Mouse (Mus musculus): ENCODE data around the gene Serbp1.

- TF ChIP-seq POLR2A (IDR thresholded peaks at IDR 0.05; ENCODE audit: extremely low read depth, insufficient read depth, low read length) (no peak), CTCF (IDR thresholded peaks at IDR 0.05; ENCODE audit: low read depth, low read length) (no peak)
These were observed 8.0 kb upstream of the Serbp1 start for GRCm38 (mm10) chr6:67229922-67230518.

Data from liver, adult 2 months (tissue).